Mouse (Mus musculus): ENCODE data around the gene Lpp.

- TF ChIP-seq POLR2A (IDR thresholded peaks at IDR 0.05; ENCODE audit: insufficient read depth, low read depth, low read length): no peak
- TF ChIP-seq CTCF (IDR thresholded peaks at IDR 0.05; ENCODE audit: insufficient read depth, low read depth, low read length): no peak
Measured at GRCm38 (mm10) chr16:24577798-24578197, 184.5 kb downstream of the Lpp start.
